Mouse (Mus musculus) ovary, adult 2 months (tissue): ENCODE results near the gene Pbxip1. TPM values are rescaled to one million over a fixed set of nuclear protein-coding genes. Genes with fewer than 3 reads are reported as not detected.

Source experiments
- polyA plus RNA-seq: library from polyadenylated mRNA; depleted of rRNA; stranded (reverse); fragments of >200 nt; gene quantifications from 2 replicates; pipeline ENCODE4 v1.2.3, GENCODE M21; 2012; rRNA removed

The Pbxip1 gene
- polyA plus RNA-seq: 80.0 and 83.8 TPM in 2 replicates

GRCm38 (mm10) chr3:89436176-89437113 is at the start of gene Pbxip1:
Gene Pbxip1, plus strand, starts transcription at chr3:89436706.

GRCm38 (mm10) chr3:89394006-89394893 is 42.3 kb upstream of the Pbxip1 start, which contains the start of gene Zbtb7b:
Gene Zbtb7b, minus strand, starts transcription at chr3:89394776.

GRCm38 (mm10) chr3:89402693-89403092 is 33.8 kb upstream of the Pbxip1 start, which contains the start of gene Lenep:
Gene Lenep, minus strand, starts transcription at chr3:89402793.

GRCm38 (mm10) chr3:89411490-89412393 is 24.8 kb upstream of the Pbxip1 start, which contains the start of gene Flad1:
Gene Flad1, minus strand, starts transcription at chr3:89411870.

GRCm38 (mm10) chr3:89418170-89418860 is 18.2 kb upstream of the Pbxip1 start, which contains the start of the genes Cks1b and Shc1:
Gene Cks1b, minus strand, starts transcription at chr3:89418383.
Gene Shc1, plus strand, starts transcription at chr3:89418443.

GRCm38 (mm10) chr3:89430171-89431159 is 6.0 kb upstream of the Pbxip1 start, which contains the start of gene Pygo2:
Gene Pygo2, plus strand, starts transcription at chr3:89430214.

GRCm38 (mm10) chr3:89454401-89455177 is 18.1 kb downstream of the Pbxip1 start, which contains the start of gene Pmvk:
Gene Pmvk, plus strand, starts transcription at chr3:89454541.

Other genes starting within 250 kb of the Pbxip1 start
- 61.5 and 89.3 TPM in 2 replicates for gene Gba, start 233.8 kb upstream of the Pbxip1 start, polyA plus RNA-seq
- gene Thbs3, start 221.5 kb upstream of the Pbxip1 start, polyA plus RNA-seq: 59.8 and 60.5 TPM in 2 replicates
- gene Mtx1, start 209.6 kb upstream of the Pbxip1 start, polyA plus RNA-seq: 229 and 256 TPM in 2 replicates
- gene Muc1, start 207.6 kb upstream of the Pbxip1 start, polyA plus RNA-seq: 16.1 and 33.4 TPM in 2 replicates
- 267 and 351 TPM in 2 replicates for gene Krtcap2, start 190.7 kb upstream of the Pbxip1 start, polyA plus RNA-seq
- gene Trim46, start 190.4 kb upstream of the Pbxip1 start, polyA plus RNA-seq: 16.5 and 20.5 TPM in 2 replicates
- gene Dpm3, start 177.3 kb upstream of the Pbxip1 start, polyA plus RNA-seq: 503 and 662 TPM in 2 replicates
- gene Slc50a1, start 166.1 kb upstream of the Pbxip1 start, polyA plus RNA-seq: 203 and 215 TPM in 2 replicates
- 43.0 and 48.2 TPM in 2 replicates for gene Efna1, start 155.6 kb upstream of the Pbxip1 start, polyA plus RNA-seq
- gene Efna3, start 113.7 kb upstream of the Pbxip1 start, polyA plus RNA-seq: 1.9 and 5.0 TPM in 2 replicates
- 36.4 and 44.7 TPM in 2 replicates for gene Efna4, start 98.7 kb upstream of the Pbxip1 start, polyA plus RNA-seq
- 179 and 187 TPM in 2 replicates for gene Adam15, start 86.7 kb upstream of the Pbxip1 start, polyA plus RNA-seq
- 0.23 and 0.62 TPM in 2 replicates for gene Dcst2, start 74.7 kb upstream of the Pbxip1 start, polyA plus RNA-seq
- 0.30 and 0.32 TPM in 2 replicates for gene Dcst1, start 71.5 kb upstream of the Pbxip1 start, polyA plus RNA-seq
- 68.2 and 77.9 TPM in 2 replicates for gene Zbtb7b, start 41.9 kb upstream of the Pbxip1 start, polyA plus RNA-seq
- gene Lenep, start 33.9 kb upstream of the Pbxip1 start, polyA plus RNA-seq: 2.0 TPM in 1 of 2 replicates, not detected in the other
- 34.7 and 49.3 TPM in 2 replicates for gene Flad1, start 24.8 kb upstream of the Pbxip1 start, polyA plus RNA-seq
- 40.3 and 61.0 TPM in 2 replicates for gene Cks1b, start 18.3 kb upstream of the Pbxip1 start, polyA plus RNA-seq
- gene Shc1, start 18.3 kb upstream of the Pbxip1 start, polyA plus RNA-seq: 116 and 134 TPM in 2 replicates
- 179 and 285 TPM in 2 replicates for gene Pygo2, start 6.5 kb upstream of the Pbxip1 start, polyA plus RNA-seq
- gene Pmvk, start 17.8 kb downstream of the Pbxip1 start, polyA plus RNA-seq: 17.7 and 21.3 TPM in 2 replicates
- gene Kcnn3, start 83.5 kb downstream of the Pbxip1 start, polyA plus RNA-seq: 8.1 and 8.4 TPM in 2 replicates